Mouse (Mus musculus): ENCODE results near the gene Pimreg.

GRCm38 (mm10) chr11:72084337-72084736, 42.5 kb downstream of the Pimreg start:
- no peak for TF ChIP-seq CTCF (IDR thresholded peaks at IDR 0.05; ENCODE audit: low read depth, low read length)
- no peak for TF ChIP-seq POLR2A (IDR thresholded peaks at IDR 0.05; ENCODE audit: borderline replicate concordance, low read depth, low read length)
